Mouse (Mus musculus) hindbrain, postnatal 0 days (tissue): ENCODE data around the gene Dennd6a. TPM values are rescaled to one million over a fixed set of nuclear protein-coding genes. Genes with fewer than 3 reads are reported as not detected.
"Not testable (repeated sequence)": the region's sequence is repeated elsewhere in the genome, so short reads cannot be mapped to it uniquely, and the experiment has no call there.

ENCODE experiments used
- ATAC-seq: fragments of 200-750 bp; cut with Nextera tagmentation; 2 replicates; pipeline ENCODE4 v1.8.0; 2017; ENCODE audit warnings: mild to moderate bottlenecking, moderate TSS enrichment, moderate library complexity
- DNase-seq: peaks from one replicate; pipeline ENCODE4 v3.0.0-alpha.2; 2015; ENCODE audit warnings: low spot score
- H3K27ac ChIP-seq: fragments of 300-500 bp; sonication (generic); 2 replicates; pipeline ENCODE4 v1.5.1; 2014; ENCODE audit warnings: mild to moderate bottlenecking
- H3K27me3 ChIP-seq: fragments of 300-500 bp; sonication (generic); 2 replicates; pipeline ENCODE4 v1.6.1; 2014; ENCODE audit warnings: low read length, mixed read lengths; ENCODE audit not compliant: insufficient read depth
- H3K36me3 ChIP-seq: fragments of 300-500 bp; sonication (generic); 2 replicates; pipeline ENCODE4 v1.6.1; 2014; ENCODE audit warnings: low read length, mixed read lengths; ENCODE audit not compliant: insufficient read depth
- H3K4me1 ChIP-seq: fragments of 300-500 bp; sonication (generic); 2 replicates; pipeline ENCODE4 v1.6.1; 2014; ENCODE audit warnings: antibody characterized with exemption, low read length, mixed read lengths; ENCODE audit not compliant: insufficient read depth
- H3K4me2 ChIP-seq: fragments of 300-500 bp; sonication (generic); 2 replicates; pipeline ENCODE4 v1.6.1; 2014; ENCODE audit warnings: low read depth, mild to moderate bottlenecking, low read length, moderate library complexity, mixed read lengths
- H3K4me3 ChIP-seq: fragments of 300-500 bp; sonication (generic); 2 replicates; pipeline ENCODE4 v1.5.1; 2014; ENCODE audit warnings: low read length
- H3K9ac ChIP-seq: fragments of 300-500 bp; sonication (generic); replicated peaks from 2 replicates; pipeline ENCODE4 v1.6.1; 2014; ENCODE audit warnings: mild to moderate bottlenecking, low read length, moderate library complexity, mixed read lengths
- H3K9me3 ChIP-seq: fragments of 300-500 bp; sonication (generic); 2 replicates; pipeline ENCODE4 v1.6.1; 2016; ENCODE audit warnings: low read length, mixed read lengths
- CTCF ChIP-seq: IDR thresholded peaks from 2 replicates; pipeline ENCODE4 v1.5.1; 2016; ENCODE audit warnings: antibody characterized with exemption, control low read depth, low read depth
- WGBS: fragments of 180-500 bp; shearing (Covaris S2); extraction: QIAGEN DNeasy Blood & Tissue Kit; methylation state at CpG from one replicate; pipeline ENCODE4 v1.1.7; 2014; 5-methylcytosine and 5-hydroxymethylcytosine counted together
- microRNA-seq, 2 experiments: library from miRNA; unstranded; fragments of <30 nt; microRNA quantifications; one replicate each; pipeline ENCODE4; 2016
- polyA plus RNA-seq: library from polyadenylated mRNA; unstranded; fragments of >200 nt; fragmentation: Nextera tagmentation; extraction: Ambion mirVana; gene quantifications from 2 replicates; pipeline ENCODE4 v1.2.1, GENCODE M21; 2015
- total RNA-seq: library from RNA; depleted of rRNA; stranded (reverse); fragments of >200 nt; gene quantifications from 2 replicates; pipeline ENCODE4 v1.2.3, GENCODE M21; 2014; rRNA removed

Dennd6a gene
- total and polyA plus RNA-seq, 2 experiments from 2014 or later, result 13.7 to 33.8 TPM

GRCm38 (mm10) chr14:26670964-26671363, 97.3 kb downstream of the Dennd6a start:
- no peak for DNase-seq
- Histone ChIP-seq H3K9ac (no peak overlapping the region), H3K9me3 (no peaks in the 10 kb centered on the region), H3K4me1 (peaks cover 20% of the 10 kb centered on the region), H3K27me3 (no peaks in the 10 kb centered on the region), H3K36me3 (peaks cover 1% of the 10 kb centered on the region; the same call in 1 of the 2 replicates), H3K4me2 (no peak overlapping the region), H3K4me3 (no peak overlapping the region), H3K27ac (no peak overlapping the region)
- no peak; the same call in 1 of the 2 replicates for TF ChIP-seq CTCF
- no peak for ATAC-seq

GRCm38 (mm10) chr14:26671870-26672615, 98.4 kb downstream of the Dennd6a start:
- H3K27me3 ChIP-seq, H3K36me3 ChIP-seq, DNase-seq, H3K4me3 ChIP-seq, H3K9me3 ChIP-seq, H3K27ac ChIP-seq, ATAC-seq, H3K9ac ChIP-seq, H3K4me2 ChIP-seq: not testable (repeated sequence)
- peaks cover 17% of the 10 kb centered on the region for H3K4me1 ChIP-seq
- WGBS, result 68% methylated on average over 17 of the region's 17 CpGs

- H3K4me3 ChIP-seq, H3K9ac ChIP-seq, H3K9me3 ChIP-seq, ATAC-seq, H3K4me1 ChIP-seq, H3K36me3 ChIP-seq, H3K4me2 ChIP-seq, H3K27me3 ChIP-seq, H3K27ac ChIP-seq, DNase-seq: not testable (repeated sequence)
- 85% methylated on average over 2 of the region's 2 CpGs for WGBS
Observed at GRCm38 (mm10) chr14:26674476-26675169, 101.0 kb downstream of the Dennd6a start.

GRCm38 (mm10) chr14:26675371-26675770, 101.7 kb downstream of the Dennd6a start:
- peak; percentile 32 for DNase-seq
- H3K36me3 ChIP-seq, result no peaks in the 10 kb centered on the region
- peaks cover 4% of the 10 kb centered on the region; the same call in 1 of the 2 replicates for H3K4me1 ChIP-seq
- no peaks in the 10 kb centered on the region for H3K9me3 ChIP-seq
- peak; percentile 49 for TF ChIP-seq CTCF
- H3K9ac ChIP-seq, result no peak overlapping the region
- H3K27ac ChIP-seq, result no peak overlapping the region
- no peak overlapping the region for H3K4me3 ChIP-seq
- no peaks in the 10 kb centered on the region for H3K27me3 ChIP-seq
- no peak overlapping the region for H3K4me2 ChIP-seq
- WGBS, result 24% methylated on average over 12 of the region's 12 CpGs
- no peak for ATAC-seq

- whole genome bisulfite sequencing, result 79% methylated on average over 5 of the region's 5 CpGs
- TF ChIP-seq CTCF, result no peak
- no peaks in the 10 kb centered on the region for H3K36me3 ChIP-seq
- no peak overlapping the region for H3K4me2 ChIP-seq
- H3K4me1 ChIP-seq, result no peaks in the 10 kb centered on the region
- no peaks in the 10 kb centered on the region for H3K27me3 ChIP-seq
- no peak overlapping the region for H3K4me3 ChIP-seq
- DNase-seq (no peak), ATAC-seq (no peak)
- H3K9ac ChIP-seq, result no peak overlapping the region
- H3K27ac ChIP-seq, result no peak overlapping the region
- no peaks in the 10 kb centered on the region for H3K9me3 ChIP-seq
Observed at GRCm38 (mm10) chr14:26675791-26676190, 102.1 kb downstream of the Dennd6a start.

Small RNA genes within 50 kb of the gene (microRNA-seq; reads per million reads assigned to microRNA genes)
- 0 to 0.72 reads per million in 2 experiments for gene Mir7672

Other genes with a start within 250 kb of the Dennd6a start
- 16.1 and 17.1 TPM in 2 replicates for gene Slmap, start 38.9 kb upstream of the Dennd6a start, total RNA-seq
- 11.3 and 11.7 TPM in 2 replicates for gene Slmap, start 38.9 kb upstream of the Dennd6a start, polyA plus RNA-seq
- gene Arf4, start 64.2 kb downstream of the Dennd6a start, total RNA-seq, result 111 and 119 TPM in 2 replicates
- gene Arf4, start 64.2 kb downstream of the Dennd6a start, polyA plus RNA-seq, result 385 and 395 TPM in 2 replicates
- gene Pde12, start 96.0 kb downstream of the Dennd6a start, total RNA-seq, result 14.1 and 15.2 TPM in 2 replicates
- gene Pde12, start 96.0 kb downstream of the Dennd6a start, polyA plus RNA-seq, result 9.5 TPM in 2 replicates
- 0.63 and 1.0 TPM in 2 replicates for gene Dnah12, start 119.4 kb downstream of the Dennd6a start, total RNA-seq
- gene Dnah12, start 119.4 kb downstream of the Dennd6a start, polyA plus RNA-seq, result 0.14 and 0.16 TPM in 2 replicates